Mouse (Mus musculus) E14TG2a.4 (cell line): ENCODE results near the gene Slc17a4.

Experiments used
- CTCF ChIP-seq: conservative IDR thresholded peaks from 2 replicates; pipeline ENCODE4 v1.5.1; 2014; ENCODE audit warnings: low read length
- NANOG ChIP-seq: IDR thresholded peaks from 2 replicates; pipeline ENCODE4 v1.6.1; 2014; ENCODE audit warnings: borderline replicate concordance, low read length, mixed read lengths
- POU5F1 ChIP-seq: IDR thresholded peaks from 2 replicates; pipeline ENCODE4 v1.6.1; 2014; ENCODE audit warnings: low read length, borderline replicate concordance

GRCm38 (mm10) chr13:23889011-23889605, 25.7 kb downstream of the Slc17a4 start:
- TF ChIP-seq CTCF = no peak
- no peak for TF ChIP-seq NANOG
- TF ChIP-seq POU5F1 = no peak
